Mouse (Mus musculus) left cerebral cortex, postnatal 4 days (tissue): ENCODE measurements around the gene Ss18l2. TPM values are rescaled to one million over a fixed set of nuclear protein-coding genes. Genes with fewer than 3 reads are reported as not detected.
A peak's percentile ranks its signal among the peaks of the same experiment; 100 is the strongest.

ENCODE experiments used
- DNase-seq: peaks from one replicate; pipeline ENCODE4 v3.0.0-alpha.2; 2022
- intact Hi-C: fragments of 180-260 bp; cut with DNase I; formaldehyde crosslinking; loops from one replicate; pipeline ENCODE4 v1.15.1; 2025
- total RNA-seq, 2 experiments: library from RNA; stranded (reverse); gene quantifications; 2 replicates each; pipeline ENCODE4 v1.2.3; 2021

The Ss18l2 gene
- 10 to 100 TPM; 60.1 to 60.6 TPM for total RNA-seq

DNA sequence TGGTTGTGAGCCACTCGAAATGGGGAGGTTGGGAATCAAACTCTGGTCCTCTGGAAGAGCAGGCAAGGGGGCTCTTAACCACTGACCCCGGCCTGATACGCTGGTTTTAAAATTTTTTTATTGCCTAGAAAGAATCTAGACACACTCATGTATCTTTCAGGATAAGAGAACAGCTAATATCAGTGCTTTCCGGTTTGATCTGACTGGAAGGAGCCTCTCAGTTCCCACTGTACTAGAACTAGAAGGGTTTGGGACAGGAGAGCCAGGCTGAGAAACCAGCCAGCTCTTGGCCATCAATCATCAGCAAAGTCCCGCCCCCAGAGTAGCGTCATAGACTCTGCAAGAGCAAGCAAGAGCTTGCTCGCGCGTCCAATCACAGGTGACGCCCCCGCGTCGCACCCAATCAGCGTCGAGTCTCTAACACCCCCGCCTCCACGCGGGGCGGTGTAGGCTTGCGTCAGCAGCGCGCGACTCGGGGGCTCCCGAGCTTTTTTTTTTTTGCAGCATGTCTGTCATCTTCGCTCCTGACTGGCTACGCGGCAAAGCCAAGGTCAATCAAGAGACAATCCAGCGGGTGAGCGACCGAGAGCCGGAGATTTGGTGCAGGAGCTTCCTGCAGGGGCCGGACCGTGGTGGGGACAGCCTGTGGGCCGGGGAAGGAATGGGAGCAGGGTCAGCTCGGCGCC lies at the start of gene Ss18l2:
Ss18l2 (plus strand) TSS at position 432 of the 686 bp plus-strand sequence.
- intact Hi-C loops: no loop called here
- DNase-seq: peak; percentile 99

DNA sequence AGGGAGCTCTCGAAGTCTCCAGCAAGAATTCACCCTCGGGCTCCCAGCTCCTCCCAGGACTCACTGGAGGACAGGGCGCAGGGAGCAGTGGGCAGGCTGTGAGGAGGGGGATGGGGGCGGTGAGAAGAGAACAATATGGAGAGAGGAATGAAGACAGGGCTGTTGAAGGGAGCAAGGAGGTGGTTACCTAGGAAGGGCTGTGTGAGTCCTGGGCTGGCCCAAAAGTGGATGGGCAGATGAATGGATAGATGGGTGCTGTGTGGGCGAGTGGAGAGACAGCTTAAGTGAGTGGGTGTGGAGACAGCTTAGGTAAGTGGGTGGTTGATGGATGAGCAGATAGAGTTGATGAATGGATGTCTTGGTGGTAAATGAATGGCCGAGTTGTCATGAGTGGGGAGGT lies 46.7 kb upstream of the Ss18l2 start:
- intact Hi-C loops: no loop called here
- no peak for DNase-seq

GRCm38 (mm10) chr9:121664104-121664503 lies 46.0 kb upstream of the Ss18l2 start:
- no peak for DNase-seq
- intact Hi-C loops: no loop called here

DNA sequence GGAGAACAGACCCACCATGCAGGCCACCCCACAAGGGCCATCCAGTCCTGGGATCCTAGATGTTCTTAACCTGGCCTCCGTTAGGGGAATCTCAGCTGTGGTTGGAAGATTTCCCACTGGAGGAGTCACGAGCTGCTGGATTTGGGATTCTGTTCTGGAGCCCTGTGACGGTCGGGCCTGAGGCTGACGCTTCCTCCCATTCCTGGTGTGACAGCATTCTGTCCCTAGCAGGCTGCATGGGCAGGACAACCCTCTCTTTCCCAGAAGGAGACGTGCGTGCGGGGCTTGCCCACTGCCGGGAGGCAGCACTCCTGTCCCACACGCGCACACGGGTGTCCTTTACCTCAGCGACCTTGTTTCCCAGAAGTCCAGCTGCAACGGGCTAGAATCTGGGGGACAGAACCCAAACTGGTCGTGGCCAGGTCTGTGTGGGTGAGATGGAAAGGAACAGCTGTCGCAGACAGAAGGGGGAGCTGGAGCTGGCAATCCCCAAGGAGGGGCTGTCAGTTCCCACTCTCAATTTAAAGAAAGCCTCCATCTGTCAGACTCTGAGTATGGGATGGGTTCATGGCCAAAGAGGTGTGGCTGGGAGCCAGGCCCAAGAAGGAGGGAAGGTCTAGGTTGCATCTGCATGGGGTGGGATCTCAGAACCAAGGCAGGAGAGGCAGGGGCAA lies 43.0 kb upstream of the Ss18l2 start:
- intact Hi-C loops: no loop called here
- DNase-seq: peak; percentile 90

GRCm38 (mm10) chr9:121667822-121668221 lies 42.3 kb upstream of the Ss18l2 start:
- DNase-seq: no peak
- intact Hi-C loops: no loop called here

DNA sequence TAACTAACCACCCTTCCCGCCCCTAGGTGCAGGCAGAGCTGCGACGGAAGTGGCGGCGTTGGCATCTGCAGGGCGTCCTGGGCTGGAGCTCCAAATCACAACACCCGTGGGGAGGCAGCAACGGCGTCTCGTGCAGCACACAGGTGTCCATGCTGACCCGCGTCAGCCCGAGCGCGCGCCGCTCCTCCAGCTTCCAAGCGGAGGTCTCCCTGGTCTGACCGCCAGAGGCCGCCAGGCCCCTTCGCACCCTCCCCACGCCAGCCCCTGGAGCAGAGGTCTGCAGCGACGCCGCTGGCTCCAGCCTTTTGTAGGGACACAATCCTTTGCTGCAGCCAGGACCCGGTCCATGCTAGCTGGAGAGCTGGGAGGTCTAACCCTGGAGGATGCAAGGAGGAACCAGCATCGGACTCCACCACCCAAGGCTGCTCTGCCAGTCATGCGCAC lies 40.8 kb upstream of the Ss18l2 start:
- DNase-seq: peak; percentile 76
- intact Hi-C loops: no loop called here

DNA sequence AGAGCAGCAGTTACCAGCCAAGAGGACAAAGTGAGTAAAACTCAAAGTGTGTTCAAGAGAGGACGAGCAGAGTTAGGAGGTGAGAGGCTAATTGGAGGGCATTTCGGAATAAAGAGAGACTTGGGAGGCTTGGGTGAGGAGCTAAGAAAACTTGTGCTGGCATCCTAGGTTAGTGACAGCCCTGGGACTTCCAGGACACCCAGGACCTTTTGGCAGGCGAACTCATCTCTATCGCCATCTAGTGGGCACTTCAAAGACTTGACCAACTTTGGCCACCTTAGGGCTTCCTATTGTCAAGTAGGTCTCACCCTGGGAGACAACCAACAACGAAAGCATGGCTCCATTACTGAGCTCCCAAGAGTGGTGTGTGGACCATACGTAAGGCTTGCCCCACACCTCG lies 38.8 kb upstream of the Ss18l2 start:
- DNase-seq: peak; percentile 41
- intact Hi-C loops: no loop called here

DNA sequence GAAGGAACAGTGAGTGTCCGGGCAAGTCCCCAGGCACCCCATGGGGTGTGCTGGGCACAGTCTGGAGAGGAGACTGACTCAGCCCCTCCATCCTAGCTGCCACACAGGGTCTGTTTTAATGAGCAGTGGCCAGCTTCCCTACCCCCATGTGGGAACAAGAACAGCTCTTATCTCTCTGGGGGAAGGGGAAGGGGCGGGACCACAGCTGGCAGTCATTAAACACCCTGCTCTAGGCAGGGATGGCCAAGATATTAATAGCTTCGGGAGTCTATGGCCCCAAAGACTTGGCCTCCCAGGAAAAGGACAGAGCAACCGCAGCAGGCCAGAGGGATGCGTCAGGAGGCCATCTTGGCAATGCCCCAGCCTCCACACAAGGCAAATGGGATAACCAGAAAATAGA lies 37.8 kb upstream of the Ss18l2 start:
- intact Hi-C loops: no loop called here
- no peak for DNase-seq

- no peak for DNase-seq
- intact Hi-C loops: no loop called here
These were observed 36.4 kb upstream of the Ss18l2 start for GRCm38 (mm10) chr9:121673716-121674115.

- DNase-seq: no peak
- intact Hi-C loops: no loop called here
These were observed 35.1 kb upstream of the Ss18l2 start for GRCm38 (mm10) chr9:121675011-121675410.

- intact Hi-C loops: no loop called here
- DNase-seq: no peak
These were observed 34.6 kb upstream of the Ss18l2 start for GRCm38 (mm10) chr9:121675556-121675955.

- DNase-seq: no peak
- intact Hi-C loops: no loop called here
These were observed 33.1 kb upstream of the Ss18l2 start for GRCm38 (mm10) chr9:121677069-121677468.

GRCm38 (mm10) chr9:121677476-121677875 lies 32.7 kb upstream of the Ss18l2 start:
- intact Hi-C loops: no loop called here
- DNase-seq: no peak

DNA sequence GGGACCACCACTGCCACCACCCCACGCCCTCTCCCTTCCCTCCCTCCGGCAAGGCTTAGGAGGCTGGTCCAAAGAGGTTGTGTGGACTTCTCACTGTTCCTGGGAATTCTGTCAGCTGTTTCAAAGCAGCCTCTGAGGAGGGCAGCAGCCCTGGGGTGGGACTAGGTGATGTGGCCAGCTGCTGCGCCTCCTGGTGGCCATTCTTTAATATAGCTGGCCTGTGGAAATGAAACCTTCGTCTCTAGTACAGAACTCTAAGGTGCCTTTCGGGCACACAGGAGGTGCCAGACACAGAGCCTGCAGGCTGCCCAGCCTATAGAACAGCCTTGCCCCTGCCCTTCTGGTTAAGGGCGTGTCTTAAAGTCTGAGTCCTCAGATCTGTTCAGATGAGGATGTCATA lies 30.6 kb upstream of the Ss18l2 start:
- peak; percentile 69 for DNase-seq
- intact Hi-C loops: no loop called here

DNA sequence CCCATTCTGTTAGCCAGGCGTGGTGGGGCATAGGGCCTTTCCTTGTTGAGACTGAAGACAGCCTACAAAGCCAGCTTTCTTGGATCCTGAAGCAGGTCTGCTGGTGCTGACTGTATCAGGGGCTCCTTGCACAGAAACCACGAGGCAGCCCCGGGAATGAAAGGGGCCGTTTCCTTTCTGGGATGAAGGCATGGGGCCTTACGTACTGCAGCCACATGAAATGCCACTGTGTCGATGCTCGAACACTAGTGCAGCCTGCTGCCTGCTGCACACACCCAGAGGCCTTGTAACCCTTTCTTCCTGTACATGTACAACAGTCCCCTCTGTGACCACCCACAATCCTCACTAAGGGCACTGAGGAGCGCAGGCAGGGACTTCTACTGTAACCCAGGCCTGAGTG lies 28.9 kb upstream of the Ss18l2 start:
- DNase-seq: no peak
- intact Hi-C loops: no loop called here

DNA sequence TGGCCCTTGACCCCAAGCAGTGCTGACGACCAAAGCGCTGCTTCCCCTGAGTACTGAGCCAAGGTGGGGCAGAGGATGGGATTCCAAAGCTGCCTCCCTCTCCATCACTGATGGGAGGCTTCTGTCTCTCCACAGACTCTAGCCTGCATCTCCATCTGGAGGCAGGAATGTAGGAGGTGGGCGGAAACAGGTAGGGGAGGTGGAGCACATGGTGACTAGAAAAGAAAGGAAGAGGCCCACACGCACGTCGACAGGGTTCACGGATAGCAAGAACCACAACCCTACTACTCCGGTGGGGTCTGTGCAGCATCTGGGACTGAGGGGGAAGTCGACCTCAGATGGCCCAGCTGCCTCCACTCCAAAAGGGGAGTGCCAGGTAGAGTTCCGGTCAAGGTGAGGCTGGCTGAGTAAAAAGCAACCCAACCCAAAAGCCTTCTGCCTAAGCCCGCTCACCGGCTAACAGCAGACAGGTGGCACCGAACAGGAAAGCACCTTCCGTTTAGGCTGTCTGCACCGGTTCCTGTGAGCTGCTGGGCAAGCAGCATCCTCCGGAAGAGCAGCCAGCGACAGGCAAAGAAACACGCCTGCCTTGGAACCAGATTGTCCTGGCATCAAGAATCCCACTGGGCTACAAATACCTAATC lies 28.0 kb upstream of the Ss18l2 start:
- intact Hi-C loops: no loop called here
- no peak for DNase-seq

- intact Hi-C loops: no loop called here
- DNase-seq: no peak
These were observed 25.4 kb upstream of the Ss18l2 start for GRCm38 (mm10) chr9:121684702-121685101.

GRCm38 (mm10) chr9:121690200-121690651 lies 19.9 kb upstream of the Ss18l2 start:
- DNase-seq: peak; percentile 70
- intact Hi-C loops: no loop called here

DNA sequence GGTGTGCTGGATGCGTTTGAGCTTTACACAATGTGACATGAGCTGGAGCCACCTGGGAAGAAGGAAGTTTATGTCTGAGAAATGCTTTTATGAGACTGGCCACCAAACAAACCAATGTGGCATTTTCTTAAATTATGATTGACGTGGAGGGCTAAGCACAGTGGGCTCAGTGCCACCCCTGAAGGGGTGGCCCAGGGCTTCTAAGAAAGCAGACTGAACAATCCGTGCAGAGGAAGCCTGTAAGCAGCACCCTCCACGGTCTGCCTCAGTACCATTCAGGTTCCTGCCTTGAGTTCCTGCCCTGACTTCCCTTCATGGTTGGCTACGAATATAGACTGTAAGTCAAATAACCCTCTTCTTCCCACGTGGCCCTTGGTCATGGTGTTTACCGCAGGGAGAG lies 19.4 kb upstream of the Ss18l2 start:
- intact Hi-C loops: no loop called here
- no peak for DNase-seq

DNA sequence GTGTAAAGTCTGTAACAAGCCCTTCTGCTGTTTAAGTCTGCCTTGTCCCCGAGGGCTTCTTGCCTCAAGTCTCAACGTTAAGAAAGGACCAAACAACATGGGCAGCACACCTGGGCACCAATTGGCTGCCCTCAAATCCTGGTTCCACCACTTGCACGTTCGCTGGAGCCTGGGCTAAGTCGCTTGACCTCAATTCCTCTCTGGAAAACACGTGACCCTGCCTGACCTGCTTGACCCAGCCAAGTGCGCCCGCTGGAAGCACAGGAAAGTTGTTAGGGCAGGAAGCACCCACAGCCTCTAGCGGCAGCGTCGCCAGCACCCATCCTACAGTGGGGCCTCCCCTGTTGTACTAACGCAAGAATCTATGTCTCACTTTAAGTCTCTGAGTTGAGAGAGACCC lies 15.4 kb upstream of the Ss18l2 start:
- intact Hi-C loops: no loop called here
- DNase-seq: no peak

- intact Hi-C loops: no loop called here
- no peak for DNase-seq
These were observed 13.5 kb upstream of the Ss18l2 start for GRCm38 (mm10) chr9:121696626-121697025.
